Mouse (Mus musculus): Measurements from ENCODE around the gene Hoxa3. TPM values are rescaled to one million over a fixed set of nuclear protein-coding genes. Genes with fewer than 3 reads are reported as not detected.

Gene Hoxa3
- total and polyA plus RNA-seq, 3 experiments: 0.08 to 0.38 (median 0.34) TPM

DNA sequence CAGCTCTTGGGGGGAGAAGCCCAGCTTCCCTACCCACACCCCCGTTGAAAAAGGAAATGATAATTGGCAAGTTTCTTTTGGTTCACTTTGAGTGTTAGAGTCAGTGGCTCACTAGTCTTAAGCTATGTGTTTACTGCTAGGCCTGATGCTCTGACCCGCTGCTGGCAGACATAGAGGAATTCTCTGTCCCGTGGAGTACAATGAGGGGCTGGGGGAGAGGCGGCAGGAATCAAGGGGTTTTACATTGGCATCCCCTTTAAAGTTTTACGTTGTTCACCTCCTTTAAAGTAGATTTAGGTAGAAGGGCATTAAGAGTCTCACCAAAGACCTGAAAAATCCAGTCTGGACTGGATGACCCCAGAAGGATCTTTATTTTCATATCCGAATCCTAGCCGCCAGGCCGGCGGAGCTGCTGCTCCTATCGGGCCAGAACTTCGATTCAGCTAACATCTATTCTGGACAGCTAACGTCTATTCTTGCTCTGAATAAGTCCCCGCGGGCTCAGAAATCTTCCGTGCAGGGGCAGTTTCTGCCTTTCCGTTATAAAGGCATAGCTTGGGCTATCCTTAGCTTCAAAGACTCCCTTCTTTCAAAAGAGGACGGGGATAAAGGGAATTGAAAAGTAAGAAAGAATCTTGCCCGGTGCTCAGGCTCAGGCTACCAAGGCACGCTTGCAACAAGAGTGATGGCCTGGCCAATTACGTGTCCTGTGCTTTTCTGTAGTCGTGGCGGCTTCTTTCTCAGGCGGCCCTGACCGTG lies 39.1 kb upstream of the Hoxa3 start:
- peaks cover 21% of the 10 kb centered on the region for H3K9me3 ChIP-seq (replicated peaks; ENCODE audit: low read length)
- H3K79me2 ChIP-seq (replicated peaks; ENCODE audit: control insufficient read depth, extremely low read depth, insufficient read depth, poor library complexity, severe bottlenecking): no peaks in the 10 kb centered on the region
- H3K27ac ChIP-seq (ENCODE audit: insufficient read depth, low read depth): no peak overlapping the region
- no peak overlapping the region for H3K9ac ChIP-seq (ENCODE audit: insufficient read depth, low read depth)
- no peak for TF ChIP-seq EP300 (IDR thresholded peaks at IDR 0.05; ENCODE audit: low read length)
- TF ChIP-seq PAX5 (IDR thresholded peaks at IDR 0.05; ENCODE audit: low read length): no peak
- no peak for TF ChIP-seq MAZ (IDR thresholded peaks at IDR 0.05; ENCODE audit: low read depth, low read length)
- TF ChIP-seq ZMIZ1 (IDR thresholded peaks at IDR 0.05; ENCODE audit: low read depth, low read length): no peak
- TF ChIP-seq BHLHE40 (IDR thresholded peaks at IDR 0.05; ENCODE audit: low read depth, low read length): no peak
- no peak for TF ChIP-seq KAT2A (IDR thresholded peaks at IDR 0.05; ENCODE audit: insufficient replicate concordance, low read length)
- no peak for TF ChIP-seq TBP (conservative IDR thresholded peaks at IDR 0.05; ENCODE audit: low read depth, low read length)
- TF ChIP-seq MYC (IDR thresholded peaks at IDR 0.05; ENCODE audit: low read depth, low read length): no peak
- H3K4me3 ChIP-seq (replicated peaks in 1 of 3; ENCODE audit: low read depth in 2 of 3, low read length in 2 of 3, poor library complexity in 1 of 3): no peak overlapping the region
- H3K4me1 ChIP-seq (ENCODE audit: control insufficient read depth in 1 of 2, insufficient read depth in 2 of 2): no peaks in the 10 kb centered on the region
- H3K36me3 ChIP-seq (replicated peaks in 1 of 2; ENCODE audit: control insufficient read depth in 1 of 2, insufficient read depth in 1 of 2, low read length in 1 of 2): no peaks in the 10 kb centered on the region
- H3K4me2 ChIP-seq (ENCODE audit: insufficient read depth, low read depth, poor library complexity, severe bottlenecking): no peak overlapping the region
- in situ Hi-C loops (cut with MboI; ENCODE audit: low pct_ligation_motif_present, low pct_unique_long_range_greater_than_20kb, low sequenced_read_pairs): loop anchor here (25.0 kb wide), 1 partner anchor 660 kb away; no protein-coding TSS in a partner anchor
- no peak for DNase-seq (ENCODE audit: extremely low read depth)
- dilution Hi-C loops (cut with MboI; ENCODE audit: extremely low pct_ligation_motif_present, extremely low pct_unique_long_range_greater_than_20kb, low sequenced_read_pairs): no loop called here
- H3K27me3 ChIP-seq (replicated peaks): no peaks in the 10 kb centered on the region

DNA sequence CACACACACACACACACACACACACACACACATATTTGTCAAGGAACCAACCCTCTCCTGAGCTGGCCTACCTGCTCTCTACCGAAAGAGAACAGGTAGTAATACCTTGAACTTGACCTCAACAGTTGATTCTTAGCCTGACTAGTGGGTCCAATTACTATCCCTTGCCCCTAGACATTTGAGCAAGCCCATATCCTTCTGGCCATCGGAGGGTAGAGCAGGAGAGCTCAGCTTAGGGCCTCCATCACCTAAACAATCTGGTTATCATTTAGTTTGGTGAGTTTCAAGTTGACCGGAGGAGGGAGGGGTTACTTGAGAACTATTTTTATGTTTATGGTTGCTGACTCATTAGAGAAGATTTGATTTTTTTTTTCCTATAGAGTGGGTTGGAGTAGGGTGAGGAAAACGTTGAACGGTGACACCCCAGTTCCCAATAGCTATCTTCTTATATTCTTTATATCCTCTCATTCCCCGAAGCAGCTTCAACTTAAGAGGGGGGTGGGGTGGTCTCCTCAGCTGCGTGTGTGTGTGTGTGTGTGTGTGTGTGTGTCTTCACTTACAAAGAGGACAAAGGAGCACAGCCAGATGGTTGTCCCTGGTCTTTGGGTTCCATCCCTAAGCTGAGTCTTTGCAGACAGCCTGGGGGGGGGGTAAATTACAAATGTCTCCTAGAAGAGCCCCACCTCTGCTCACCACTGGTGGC lies 38.2 kb upstream of the Hoxa3 start:
- Histone ChIP-seq H3K4me3 (replicated peaks in 1 of 3; ENCODE audit: low read depth in 2 of 3, low read length in 2 of 3, poor library complexity in 1 of 3) (no peak overlapping the region), H3K9me3 (replicated peaks; ENCODE audit: low read length) (peaks cover 21% of the 10 kb centered on the region), H3K4me1 (ENCODE audit: control insufficient read depth in 1 of 2, insufficient read depth in 2 of 2) (no peaks in the 10 kb centered on the region), H3K27ac (ENCODE audit: insufficient read depth, low read depth) (no peak overlapping the region), H3K27me3 (replicated peaks) (no peaks in the 10 kb centered on the region), H3K4me2 (ENCODE audit: insufficient read depth, low read depth, poor library complexity, severe bottlenecking) (no peak overlapping the region), H3K79me2 (replicated peaks; ENCODE audit: control insufficient read depth, extremely low read depth, insufficient read depth, poor library complexity, severe bottlenecking) (no peaks in the 10 kb centered on the region), H3K36me3 (replicated peaks in 1 of 2; ENCODE audit: control insufficient read depth in 1 of 2, insufficient read depth in 1 of 2, low read length in 1 of 2) (no peaks in the 10 kb centered on the region), H3K9ac (ENCODE audit: insufficient read depth, low read depth) (no peak overlapping the region)
- in situ Hi-C loops (cut with MboI; ENCODE audit: low pct_ligation_motif_present, low pct_unique_long_range_greater_than_20kb, low sequenced_read_pairs) (loop anchor here (25.0 kb wide), 1 partner anchor 661 kb away; no protein-coding TSS in a partner anchor), dilution Hi-C loops (cut with MboI; ENCODE audit: extremely low pct_ligation_motif_present, extremely low pct_unique_long_range_greater_than_20kb, low sequenced_read_pairs) (no loop called here)
- no peak for DNase-seq (ENCODE audit: extremely low read depth)
- TF ChIP-seq JUN (IDR thresholded peaks at IDR 0.05; ENCODE audit: insufficient read depth, low read depth, low read length) (no peak), ELF1 (IDR thresholded peaks at IDR 0.05; ENCODE audit: low read depth, low read length) (no peak)

DNA sequence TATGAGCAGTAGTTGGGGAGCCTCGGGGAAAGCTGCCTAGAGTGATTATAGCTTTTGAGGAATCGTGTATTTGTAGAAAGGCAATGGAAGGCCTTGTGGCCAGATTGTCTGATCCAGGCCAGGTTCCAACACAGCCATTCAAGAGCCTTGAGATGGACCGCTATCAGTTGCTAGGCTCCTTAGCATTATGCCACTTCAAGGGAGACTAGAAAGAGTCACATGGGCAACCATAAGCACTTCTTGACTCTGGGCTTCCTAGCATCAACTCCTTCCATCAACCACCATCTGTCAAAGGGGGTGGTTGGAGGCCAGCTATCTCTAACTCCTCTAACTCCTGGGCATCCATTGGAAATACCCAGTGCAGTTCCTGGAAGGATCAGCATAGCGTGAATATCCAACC lies 36.7 kb upstream of the Hoxa3 start:
- TF ChIP-seq MEF2A (IDR thresholded peaks at IDR 0.05; ENCODE audit: borderline replicate concordance, low read depth, low read length): no peak
- no peak for TF ChIP-seq MAFK (IDR thresholded peaks at IDR 0.05; ENCODE audit: insufficient replicate concordance, low read length)
- TF ChIP-seq BHLHE40 (IDR thresholded peaks at IDR 0.05; ENCODE audit: low read depth, low read length): no peak
- TF ChIP-seq ZMIZ1 (IDR thresholded peaks at IDR 0.05; ENCODE audit: low read depth, low read length): no peak
- TF ChIP-seq MYC (IDR thresholded peaks at IDR 0.05; ENCODE audit: low read depth, low read length): no peak
- no peak for TF ChIP-seq CTCF (conservative IDR thresholded peaks at IDR 0.05 in 1 of 2, IDR thresholded peaks at IDR 0.05 in 1 of 2; ENCODE audit: low read depth in 2 of 2, low read length in 2 of 2)
- TF ChIP-seq SMC3 (IDR thresholded peaks at IDR 0.05; ENCODE audit: low read depth, low read length): no peak
- Histone ChIP-seq H3K4me2 (ENCODE audit: insufficient read depth, low read depth, poor library complexity, severe bottlenecking) (no peak overlapping the region), H3K4me1 (ENCODE audit: control insufficient read depth in 1 of 2, insufficient read depth in 2 of 2) (no peaks in the 10 kb centered on the region), H3K27me3 (replicated peaks) (no peaks in the 10 kb centered on the region), H3K4me3 (replicated peaks in 1 of 3; ENCODE audit: low read depth in 2 of 3, low read length in 2 of 3, poor library complexity in 1 of 3) (no peak overlapping the region), H3K27ac (ENCODE audit: insufficient read depth, low read depth) (no peak overlapping the region), H3K9ac (ENCODE audit: insufficient read depth, low read depth) (no peak overlapping the region), H3K9me3 (replicated peaks; ENCODE audit: low read length) (peaks cover 26% of the 10 kb centered on the region), H3K36me3 (replicated peaks in 1 of 2; ENCODE audit: control insufficient read depth in 1 of 2, insufficient read depth in 1 of 2, low read length in 1 of 2) (no peaks in the 10 kb centered on the region), H3K79me2 (replicated peaks; ENCODE audit: control insufficient read depth, extremely low read depth, insufficient read depth, poor library complexity, severe bottlenecking) (no peaks in the 10 kb centered on the region)
- no peak for DNase-seq (ENCODE audit: extremely low read depth)
- dilution Hi-C loops (cut with MboI; ENCODE audit: extremely low pct_ligation_motif_present, extremely low pct_unique_long_range_greater_than_20kb, low sequenced_read_pairs) (no loop called here), in situ Hi-C loops (cut with MboI; ENCODE audit: low pct_ligation_motif_present, low pct_unique_long_range_greater_than_20kb, low sequenced_read_pairs) (loop anchor here (25.0 kb wide), 1 partner anchor 662 kb away; no protein-coding TSS in a partner anchor)

All from CH12.LX (cell line).